Mouse (Mus musculus): ENCODE measurements around the gene Cnbd2. TPM values are rescaled to one million over a fixed set of nuclear protein-coding genes. Genes with fewer than 3 reads are reported as not detected.

Cnbd2 gene
- polyA plus RNA-seq, 1 experiment, result 2.5 TPM

DNA sequence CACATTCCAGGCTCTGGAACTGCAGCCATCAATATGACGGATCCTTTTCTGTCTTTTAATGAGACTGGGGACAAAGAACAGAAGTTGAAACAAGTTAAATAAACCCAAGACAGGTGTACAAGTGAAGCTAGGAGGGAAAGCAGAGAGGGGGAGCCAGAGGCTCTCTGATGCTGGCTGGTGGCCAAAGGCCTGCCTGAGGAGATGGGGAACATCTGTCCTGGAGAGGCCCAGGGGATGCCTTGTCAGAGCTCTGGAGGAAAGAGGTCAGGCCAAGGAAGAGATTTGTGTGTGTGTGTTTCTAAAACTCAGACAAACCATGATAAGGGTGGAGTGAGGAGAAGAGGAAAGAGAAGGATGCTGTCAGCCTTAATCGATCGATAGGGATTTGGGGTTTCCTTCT is 14.4 kb upstream of the Cnbd2 start:
- no peaks in the 10 kb centered on the region for H3K27me3 ChIP-seq (replicated peaks; ENCODE audit: control insufficient read depth, insufficient read depth, low read length)
- peaks cover 26% of the 10 kb centered on the region for H3K4me1 ChIP-seq (ENCODE audit: control insufficient read depth, insufficient read depth, low read length)
- no peak overlapping the region for H3K4me3 ChIP-seq (ENCODE audit: insufficient read depth, low read depth, low read length)
- no peak overlapping the region for H3K27ac ChIP-seq (ENCODE audit: insufficient read depth, low read depth, low read length)
- DNase-seq, result peak; percentile 53
- 55% methylated on average over 3 of the region's 3 CpGs for WGBS
- H3K36me3 ChIP-seq (ENCODE audit: control insufficient read depth, insufficient read depth, low read length), result no peaks in the 10 kb centered on the region; the same call in 1 of the 2 replicates
- TF ChIP-seq CTCF (conservative IDR thresholded peaks at IDR 0.05; ENCODE audit: insufficient read depth, insufficient read length, low read depth, low read length) (no peak), POLR2A (IDR thresholded peaks at IDR 0.05; ENCODE audit: low read depth, low read length) (no peak)

DNA sequence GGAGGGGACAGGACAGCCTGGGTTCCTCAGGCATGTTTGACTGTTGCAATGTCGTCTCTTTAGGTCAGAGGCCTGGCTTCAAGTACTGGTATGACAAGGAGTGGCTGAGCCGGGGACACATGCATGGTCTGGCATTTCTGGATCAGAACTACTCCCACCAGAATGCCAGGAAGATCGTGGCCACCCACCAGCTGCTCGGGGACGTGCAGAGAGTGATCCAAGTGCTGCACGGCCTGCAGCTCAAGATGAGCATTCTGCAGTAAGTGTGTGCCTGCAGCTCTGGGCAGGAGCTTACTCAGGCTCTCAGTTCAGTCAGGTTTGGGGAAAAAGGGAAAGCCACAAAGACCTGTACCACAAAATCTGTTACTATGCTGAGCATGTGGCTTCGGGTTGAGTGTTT is 13.6 kb upstream of the Cnbd2 start:
- Histone ChIP-seq H3K4me1 (ENCODE audit: control insufficient read depth, insufficient read depth, low read length) (peaks cover 26% of the 10 kb centered on the region), H3K27me3 (replicated peaks; ENCODE audit: control insufficient read depth, insufficient read depth, low read length) (no peaks in the 10 kb centered on the region), H3K27ac (ENCODE audit: insufficient read depth, low read depth, low read length) (no peak overlapping the region), H3K4me3 (ENCODE audit: insufficient read depth, low read depth, low read length) (no peak overlapping the region), H3K36me3 (ENCODE audit: control insufficient read depth, insufficient read depth, low read length) (no peaks in the 10 kb centered on the region; the same call in 1 of the 2 replicates)
- TF ChIP-seq POLR2A (IDR thresholded peaks at IDR 0.05; ENCODE audit: low read depth, low read length) (no peak), CTCF (conservative IDR thresholded peaks at IDR 0.05; ENCODE audit: insufficient read depth, insufficient read length, low read depth, low read length) (no peak)
- WGBS, result 78% methylated on average over 7 of the region's 7 CpGs
- DNase-seq, result no peak

GRCm38 (mm10) chr2:156302063-156302462 is 10.0 kb upstream of the Cnbd2 start:
- peaks cover 2% of the 10 kb centered on the region; the same call in 1 of the 2 replicates for H3K4me1 ChIP-seq (ENCODE audit: control insufficient read depth, insufficient read depth, low read length)
- WGBS, result 85% methylated on average over 4 of the region's 4 CpGs

GRCm38 (mm10) chr2:156304351-156304750 is 7.7 kb upstream of the Cnbd2 start:
- Histone ChIP-seq H3K4me1 (ENCODE audit: control insufficient read depth, insufficient read depth, low read length) (no peaks in the 10 kb centered on the region), H3K27ac (ENCODE audit: insufficient read depth, low read depth, low read length) (no peak overlapping the region), H3K4me3 (ENCODE audit: insufficient read depth, low read depth, low read length) (no peak overlapping the region), H3K36me3 (ENCODE audit: control insufficient read depth, insufficient read depth, low read length) (peaks cover 2% of the 10 kb centered on the region; the same call in 1 of the 2 replicates), H3K27me3 (replicated peaks; ENCODE audit: control insufficient read depth, insufficient read depth, low read length) (no peaks in the 10 kb centered on the region)
- 81% methylated on average over 4 of the region's 4 CpGs for WGBS
- no peak for TF ChIP-seq CTCF (conservative IDR thresholded peaks at IDR 0.05; ENCODE audit: insufficient read depth, insufficient read length, low read depth, low read length)
- TF ChIP-seq POLR2A (IDR thresholded peaks at IDR 0.05; ENCODE audit: low read depth, low read length), result no peak
- DNase-seq, result peak; percentile 53

More at GRCm38 (mm10) chr2:156302063-156302462, 10.0 kb upstream of the Cnbd2 start:
- H3K4me3 ChIP-seq (ENCODE audit: insufficient read depth, low read depth, low read length), result no peak overlapping the region
- H3K36me3 ChIP-seq (ENCODE audit: control insufficient read depth, insufficient read depth, low read length), result peaks cover 2% of the 10 kb centered on the region; the same call in 1 of the 2 replicates
- TF ChIP-seq POLR2A (IDR thresholded peaks at IDR 0.05; ENCODE audit: low read depth, low read length) (no peak), CTCF (conservative IDR thresholded peaks at IDR 0.05; ENCODE audit: insufficient read depth, insufficient read length, low read depth, low read length) (no peak)
- no peaks in the 10 kb centered on the region for H3K27me3 ChIP-seq (replicated peaks; ENCODE audit: control insufficient read depth, insufficient read depth, low read length)
- no peak overlapping the region for H3K27ac ChIP-seq (ENCODE audit: insufficient read depth, low read depth, low read length)
- DNase-seq, result no peak

GRCm38 (mm10) chr2:156305818-156306217 is 6.3 kb upstream of the Cnbd2 start:
- DNase-seq, result peak; percentile 18
- WGBS, result 89% methylated on average over 2 of the region's 2 CpGs
- Histone ChIP-seq H3K27me3 (replicated peaks; ENCODE audit: control insufficient read depth, insufficient read depth, low read length) (no peaks in the 10 kb centered on the region), H3K4me3 (ENCODE audit: insufficient read depth, low read depth, low read length) (no peak overlapping the region), H3K27ac (ENCODE audit: insufficient read depth, low read depth, low read length) (no peak overlapping the region), H3K36me3 (ENCODE audit: control insufficient read depth, insufficient read depth, low read length) (peaks cover 2% of the 10 kb centered on the region; the same call in 1 of the 2 replicates), H3K4me1 (ENCODE audit: control insufficient read depth, insufficient read depth, low read length) (peaks cover 3% of the 10 kb centered on the region; the same call in 1 of the 2 replicates)
- TF ChIP-seq CTCF (conservative IDR thresholded peaks at IDR 0.05; ENCODE audit: insufficient read depth, insufficient read length, low read depth, low read length) (peak; percentile 38; the same call in 1 of the 2 replicates), POLR2A (IDR thresholded peaks at IDR 0.05; ENCODE audit: low read depth, low read length) (no peak)

- Histone ChIP-seq H3K4me1 (ENCODE audit: control insufficient read depth, insufficient read depth, low read length) (peaks cover 7% of the 10 kb centered on the region; the same call in 1 of the 2 replicates), H3K27ac (ENCODE audit: insufficient read depth, low read depth, low read length) (no peak overlapping the region), H3K4me3 (ENCODE audit: insufficient read depth, low read depth, low read length) (no peak overlapping the region), H3K36me3 (ENCODE audit: control insufficient read depth, insufficient read depth, low read length) (peaks cover 2% of the 10 kb centered on the region; the same call in 1 of the 2 replicates), H3K27me3 (replicated peaks; ENCODE audit: control insufficient read depth, insufficient read depth, low read length) (no peaks in the 10 kb centered on the region)
- peak; percentile 70 for DNase-seq
- 40% methylated on average over 5 of the region's 5 CpGs for WGBS
- TF ChIP-seq POLR2A (IDR thresholded peaks at IDR 0.05; ENCODE audit: low read depth, low read length) (no peak), CTCF (conservative IDR thresholded peaks at IDR 0.05; ENCODE audit: insufficient read depth, insufficient read length, low read depth, low read length) (peak; percentile 68)
Observed at GRCm38 (mm10) chr2:156307261-156307660, 4.8 kb upstream of the Cnbd2 start.

- H3K27ac ChIP-seq (ENCODE audit: insufficient read depth, low read depth, low read length), result no peak overlapping the region
Observed at GRCm38 (mm10) chr2:156309948-156310347, 2.2 kb upstream of the Cnbd2 start.

More at GRCm38 (mm10) chr2:156309948-156310347, 2.2 kb upstream of the Cnbd2 start:
- Histone ChIP-seq H3K36me3 (ENCODE audit: control insufficient read depth, insufficient read depth, low read length) (no peaks in the 10 kb centered on the region; the same call in 1 of the 2 replicates), H3K27me3 (replicated peaks; ENCODE audit: control insufficient read depth, insufficient read depth, low read length) (no peaks in the 10 kb centered on the region), H3K4me3 (ENCODE audit: insufficient read depth, low read depth, low read length) (no peak overlapping the region), H3K4me1 (ENCODE audit: control insufficient read depth, insufficient read depth, low read length) (peaks cover 9% of the 10 kb centered on the region; the same call in 1 of the 2 replicates)
- 94% methylated on average over 5 of the region's 5 CpGs for WGBS
- TF ChIP-seq CTCF (conservative IDR thresholded peaks at IDR 0.05; ENCODE audit: insufficient read depth, insufficient read length, low read depth, low read length) (no peak), POLR2A (IDR thresholded peaks at IDR 0.05; ENCODE audit: low read depth, low read length) (no peak)
- DNase-seq, result no peak

All from kidney, adult 2 months (tissue).